Mouse (Mus musculus) CH12.LX (cell line): ENCODE measurements around the gene Il34. TPM values are rescaled to one million over a fixed set of nuclear protein-coding genes. Genes with fewer than 3 reads are reported as not detected.

Source experiments
- DNase-seq: peaks from one replicate; pipeline ENCODE4 v3.0.0-alpha.2; 2013; ENCODE audit errors: extremely low read depth
- H3K27ac ChIP-seq: 2 replicates; pipeline ENCODE4 v1.5.1; 2012; ENCODE audit warnings: low read depth, mild to moderate bottlenecking, control low read depth, moderate library complexity; ENCODE audit not compliant: insufficient read depth
- H3K27me3 ChIP-seq: replicated peaks from 2 replicates; pipeline ENCODE3; 2012; ENCODE audit warnings: inconsistent platforms
- H3K36me3 ChIP-seq, 2 experiments: replicated peaks in 1 of 2; 2 replicates each; pipeline versions ENCODE3 to v1.6.1; 2012; ENCODE audit warnings: inconsistent platforms in 1 of 2, low read length in 1 of 2, mild to moderate bottlenecking in 1 of 2, mixed read lengths in 1 of 2, moderate library complexity in 1 of 2; ENCODE audit not compliant: control insufficient read depth in 1 of 2, insufficient read depth in 1 of 2
- H3K4me1 ChIP-seq, 2 experiments: 2 replicates each; pipeline ENCODE4 v1.6.1; 2012; ENCODE audit warnings: inconsistent platforms in 1 of 2, moderate library complexity in 1 of 2; ENCODE audit not compliant: insufficient read depth in 2 of 2, control insufficient read depth in 1 of 2
- H3K4me2 ChIP-seq: 2 replicates; pipeline ENCODE4 v1.6.1; 2012; ENCODE audit warnings: low read depth, mild to moderate bottlenecking, control low read depth; ENCODE audit not compliant: poor library complexity, insufficient read depth, severe bottlenecking
- H3K4me3 ChIP-seq, 3 experiments: fragments of 150-350 bp in 1 of 3; sonication (generic) in 1 of 3; replicated peaks in 1 of 3; 2 replicates each; pipeline versions ENCODE3 to v1.5.1; 2011 to 2012; ENCODE audit warnings: low read depth in 2 of 3, low read length in 2 of 3, mild to moderate bottlenecking in 2 of 3, moderate library complexity in 2 of 3, control low read depth in 1 of 3, improper control_type of control experiment in 1 of 3, inconsistent platforms in 1 of 3, mixed read lengths in 1 of 3; ENCODE audit not compliant: poor library complexity in 1 of 3
- H3K79me2 ChIP-seq: replicated peaks from 2 replicates; pipeline ENCODE4 v1.6.1; 2012; ENCODE audit warnings: mild to moderate bottlenecking, moderate library complexity; ENCODE audit not compliant: control insufficient read depth, poor library complexity, insufficient read depth, severe bottlenecking; ENCODE audit errors: extremely low read depth
- H3K9ac ChIP-seq: 2 replicates; pipeline ENCODE4 v1.6.1; 2012; ENCODE audit warnings: low read depth, mild to moderate bottlenecking, control low read depth, moderate library complexity; ENCODE audit not compliant: insufficient read depth
- H3K9me3 ChIP-seq: replicated peaks from 2 replicates; pipeline ENCODE3; 2012; ENCODE audit warnings: low read length, inconsistent platforms, mixed read lengths
- CHD1 ChIP-seq: IDR thresholded peaks from 2 replicates; pipeline ENCODE4 v1.6.1; 2012; ENCODE audit warnings: low read depth, low read length, improper control_type of control experiment, inconsistent platforms
- CTCF ChIP-seq, 2 experiments: IDR thresholded peaks in 1 of 2; conservative IDR thresholded peaks in 1 of 2; 2 replicates each; pipeline ENCODE4 v1.5.1; 2011 to 2012; ENCODE audit warnings: low read depth in 2 of 2, low read length in 2 of 2, improper control_type of control experiment in 1 of 2, inconsistent platforms in 1 of 2, mild to moderate bottlenecking in 1 of 2, moderate library complexity in 1 of 2
- GABPA ChIP-seq: IDR thresholded peaks from 2 replicates; pipeline ENCODE4 v1.6.1; 2012; ENCODE audit warnings: low read depth, low read length, improper control_type of control experiment, inconsistent platforms; ENCODE audit not compliant: insufficient replicate concordance
- HCFC1 ChIP-seq: IDR thresholded peaks from 2 replicates; pipeline ENCODE4 v1.6.1; 2012; ENCODE audit warnings: low read depth, mild to moderate bottlenecking, inconsistent platforms, low read length, improper control_type of control experiment
- MAFK ChIP-seq: IDR thresholded peaks from 2 replicates; pipeline ENCODE4 v1.6.1; 2011; ENCODE audit warnings: low read length, improper control_type of control experiment; ENCODE audit not compliant: insufficient replicate concordance
- MAZ ChIP-seq: IDR thresholded peaks from 2 replicates; pipeline ENCODE4 v1.6.1; 2012; ENCODE audit warnings: low read depth, mild to moderate bottlenecking, inconsistent platforms, low read length, improper control_type of control experiment, moderate library complexity
- MXI1 ChIP-seq: IDR thresholded peaks from 2 replicates; pipeline ENCODE4 v1.6.1; 2011; ENCODE audit warnings: mild to moderate bottlenecking, low read depth, low read length, improper control_type of control experiment
- NELFE ChIP-seq: IDR thresholded peaks from 2 replicates; pipeline ENCODE4 v1.6.1; 2011; ENCODE audit warnings: low read depth, low read length, improper control_type of control experiment
- PAX5 ChIP-seq: IDR thresholded peaks from 2 replicates; pipeline ENCODE4 v1.6.1; 2012; ENCODE audit warnings: low read length, inconsistent platforms, mixed read lengths
- POLR2A ChIP-seq: IDR thresholded peaks from 2 replicates; pipeline ENCODE4 v1.6.1; 2011; ENCODE audit warnings: low read depth, mild to moderate bottlenecking, improper control_type of control experiment, low read length
- POLR2AphosphoS2 ChIP-seq: IDR thresholded peaks from 2 replicates; pipeline ENCODE4 v1.6.1; 2011; ENCODE audit warnings: low read depth, low read length, improper control_type of control experiment
- RAD21 ChIP-seq: IDR thresholded peaks from 2 replicates; pipeline ENCODE4 v1.6.1; 2011; ENCODE audit warnings: low read depth, mild to moderate bottlenecking, low read length, improper control_type of control experiment, moderate library complexity
- TCF12 ChIP-seq: IDR thresholded peaks from 2 replicates; pipeline ENCODE4 v1.6.1; 2014; ENCODE audit warnings: low read depth, mild to moderate bottlenecking, inconsistent platforms, low read length, improper control_type of control experiment
- UBTF ChIP-seq: IDR thresholded peaks from 2 replicates; pipeline ENCODE4 v1.6.1; 2012; ENCODE audit warnings: low read depth, mild to moderate bottlenecking, inconsistent platforms, low read length, improper control_type of control experiment, moderate library complexity
- USF1 ChIP-seq: IDR thresholded peaks from 2 replicates; pipeline ENCODE4 v1.6.1; 2014; ENCODE audit warnings: low read depth, mild to moderate bottlenecking, inconsistent platforms, low read length, improper control_type of control experiment
- ZMIZ1 ChIP-seq: IDR thresholded peaks from 2 replicates; pipeline ENCODE4 v1.6.1; 2012; ENCODE audit warnings: low read depth, mild to moderate bottlenecking, inconsistent platforms, low read length, improper control_type of control experiment
- dilution Hi-C: fragments of 300-500 bp; cut with MboI; formaldehyde crosslinking; loops from 2 replicates; pipeline ENCODE4 v1.14.3; 2020; ENCODE audit warnings: low sequenced_read_pairs; ENCODE audit not compliant: extremely low pct_unique_long_range_greater_than_20kb, extremely low pct_ligation_motif_present
- in situ Hi-C: fragments of 300-500 bp; cut with MboI; formaldehyde crosslinking; loops from 3 replicates; pipeline ENCODE4 v1.14.3; 2019; ENCODE audit warnings: low sequenced_read_pairs, low pct_ligation_motif_present, low pct_unique_long_range_greater_than_20kb, mixed read lengths
- polyA plus RNA-seq: library from polyadenylated mRNA; unstranded; fragments of >175 nt; gene quantifications from 2 replicates; pipeline ENCODE4 v1.2.1, GENCODE M21; 2012; ENCODE audit warnings: low read depth; ENCODE audit not compliant: insufficient read length
- total RNA-seq, 2 experiments: library from RNA; depleted of rRNA; stranded (reverse); fragments of 300-350 nt in 1 of 2; fragments of >200 nt in 1 of 2; gene quantifications; 2 replicates each; pipeline ENCODE4 v1.2.3; 2012 to 2014

Il34 gene
- total and polyA plus RNA-seq, 3 experiments: 0.21 TPM; not detected in 2

- peaks cover 5% of the 10 kb centered on the region for H3K9me3 ChIP-seq
- no peak for TF ChIP-seq MAFK
- TF ChIP-seq CHD1: no peak
- no peak for DNase-seq
- H3K9ac ChIP-seq: no peak overlapping the region
- H3K36me3 ChIP-seq: no peaks in the 10 kb centered on the region
- no peak overlapping the region for H3K4me2 ChIP-seq
- in situ Hi-C loops: no loop called here
- no peak overlapping the region for H3K27ac ChIP-seq
- H3K79me2 ChIP-seq: no peaks in the 10 kb centered on the region
- no peaks in the 10 kb centered on the region for H3K27me3 ChIP-seq
- H3K4me1 ChIP-seq: peaks cover 5 to 18% of the 10 kb centered on the region in 2 experiments; a peak in 3 of 4 replicates
- H3K4me3 ChIP-seq: no peak overlapping the region
- dilution Hi-C loops: no loop called here
Observed at GRCm38 (mm10) chr8:110775721-110776120, 30.0 kb downstream of the Il34 start.

GRCm38 (mm10) chr8:110775316-110775715 lies 30.4 kb downstream of the Il34 start:
- H3K36me3 ChIP-seq: no peaks in the 10 kb centered on the region
- H3K9ac ChIP-seq: no peak overlapping the region
- H3K27me3 ChIP-seq: no peaks in the 10 kb centered on the region
- DNase-seq: no peak
- no peaks in the 10 kb centered on the region for H3K79me2 ChIP-seq
- peaks cover 5 to 18% of the 10 kb centered on the region in 2 experiments; a peak in 3 of 4 replicates for H3K4me1 ChIP-seq
- H3K27ac ChIP-seq: no peak overlapping the region
- dilution Hi-C loops: no loop called here
- H3K4me2 ChIP-seq: no peak overlapping the region
- peaks cover 5% of the 10 kb centered on the region for H3K9me3 ChIP-seq
- no peak for TF ChIP-seq USF1
- TF ChIP-seq ZMIZ1: no peak
- TF ChIP-seq POLR2A: no peak
- TF ChIP-seq UBTF: no peak
- TF ChIP-seq TCF12: no peak
- no peak for TF ChIP-seq MAFK
- TF ChIP-seq RAD21: no peak
- TF ChIP-seq CTCF (conservative IDR thresholded peaks at IDR 0.05 in 1 of 2, IDR thresholded peaks at IDR 0.05 in 1 of 2; ENCODE audit: low read depth in 2 of 2, low read length in 2 of 2): peak; percentile 26 to 31
- H3K4me3 ChIP-seq: no peak overlapping the region
- in situ Hi-C loops: no loop called here

DNA sequence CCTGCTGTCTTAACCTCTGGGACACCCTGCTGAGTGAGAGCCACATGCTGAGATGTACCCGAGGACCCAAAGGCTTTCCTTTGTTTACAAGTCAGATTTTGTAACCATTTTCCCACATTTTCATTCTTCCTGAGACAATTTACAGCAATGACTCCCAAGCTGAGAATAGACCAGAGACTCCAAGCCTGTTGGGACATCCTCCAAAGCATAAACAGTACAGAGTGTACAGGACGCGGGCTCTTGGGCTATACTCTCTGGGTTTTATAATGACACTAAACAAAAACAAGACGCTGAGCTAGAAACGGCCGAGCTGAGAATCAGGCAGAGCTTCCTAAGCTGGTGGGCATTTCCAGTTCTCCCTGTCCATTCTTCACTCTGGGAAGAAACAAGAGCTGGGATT lies 31.0 kb downstream of the Il34 start:
- no peak overlapping the region for H3K27ac ChIP-seq
- peaks cover 5 to 18% of the 10 kb centered on the region in 2 experiments; a peak in 3 of 4 replicates for H3K4me1 ChIP-seq
- H3K36me3 ChIP-seq: no peaks in the 10 kb centered on the region
- TF ChIP-seq MXI1: no peak
- TF ChIP-seq PAX5: no peak
- TF ChIP-seq UBTF: no peak
- no peak for TF ChIP-seq HCFC1
- no peak for TF ChIP-seq MAZ
- TF ChIP-seq GABPA: no peak
- TF ChIP-seq TCF12: no peak
- TF ChIP-seq NELFE: no peak
- no peak for TF ChIP-seq POLR2AphosphoS2
- TF ChIP-seq MAFK: no peak
- TF ChIP-seq, all 38 proteins: peak for 0
- Histone ChIP-seq H3K9ac (no peak overlapping the region), H3K27me3 (no peaks in the 10 kb centered on the region), H3K4me2 (no peak overlapping the region), H3K79me2 (no peaks in the 10 kb centered on the region), H3K9me3 (peaks cover 5% of the 10 kb centered on the region), H3K4me3 (no peak overlapping the region)
- dilution Hi-C loops (no loop called here), in situ Hi-C loops (no loop called here)
- no peak for DNase-seq
